Mouse (Mus musculus): ENCODE data around the gene Trpm8.

DNA sequence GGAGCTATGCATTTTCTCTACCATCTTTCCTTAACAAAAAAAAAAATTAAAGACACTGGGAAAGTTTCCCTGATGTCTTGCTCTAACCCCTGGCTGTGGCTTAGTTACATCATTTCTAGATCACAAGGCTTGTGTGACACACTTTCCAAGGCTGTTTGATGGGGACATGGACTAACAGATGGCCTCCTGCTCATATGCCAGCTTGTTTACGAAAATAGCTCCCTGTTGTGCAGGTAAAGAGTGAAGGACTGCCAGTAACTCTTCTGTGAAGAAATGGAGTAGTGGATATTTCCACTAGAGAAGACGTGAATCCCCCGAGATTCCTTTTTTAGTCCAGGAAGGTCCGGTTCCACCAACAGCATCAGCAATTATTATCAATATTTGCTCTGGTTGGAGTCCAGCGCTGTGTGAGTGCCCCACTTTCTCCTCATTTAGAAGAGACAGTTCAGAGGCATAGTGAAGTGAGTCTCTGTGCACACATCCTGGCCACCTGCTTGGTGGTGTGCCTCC lies 71.1 kb downstream of the Trpm8 start:
- TF ChIP-seq ZKSCAN1 (IDR thresholded peaks at IDR 0.05; ENCODE audit: borderline replicate concordance, low read depth, low read length) (no peak), CTCF (conservative IDR thresholded peaks at IDR 0.05 in 1 of 2, IDR thresholded peaks at IDR 0.05 in 1 of 2; ENCODE audit: low read depth in 2 of 2, low read length in 2 of 2) (no peak), SMC3 (IDR thresholded peaks at IDR 0.05; ENCODE audit: low read depth, low read length) (no peak), MAX (IDR thresholded peaks at IDR 0.05; ENCODE audit: low read length) (no peak), POLR2A (IDR thresholded peaks at IDR 0.05; ENCODE audit: low read depth, low read length) (no peak), NRF1 (IDR thresholded peaks at IDR 0.05; ENCODE audit: low read depth, low read length) (no peak)
